Mouse (Mus musculus): ENCODE data around the gene C030005K15Rik.
"Not testable (repeated sequence)": the region's sequence is repeated elsewhere in the genome, so short reads cannot be mapped to it uniquely, and the experiment has no call there.

C030005K15Rik gene

DNA sequence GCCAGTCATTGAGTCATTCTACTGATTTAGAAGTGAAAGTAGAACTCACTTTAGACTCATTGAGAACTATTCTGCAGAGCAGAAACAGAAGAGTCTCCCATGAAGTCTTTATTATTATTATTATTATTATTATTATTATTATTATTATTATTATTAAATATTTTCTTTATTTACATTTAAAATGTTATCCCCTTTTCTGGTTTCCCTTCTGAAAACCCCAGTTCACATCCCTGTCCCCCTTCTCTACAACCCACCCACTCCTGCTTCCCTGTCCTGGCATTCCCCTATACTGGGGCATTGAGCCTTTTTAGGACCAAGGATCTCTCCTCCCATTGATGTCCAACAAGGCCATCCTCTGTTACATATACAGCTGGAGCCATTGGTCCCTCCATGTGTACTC is at the start of gene C030005K15Rik:
TSS of gene C030005K15Rik (minus strand) at position 101 of the 400 bp plus-strand sequence.
- not testable (repeated sequence) for DNase-seq (ENCODE audit: extremely low spot score)

DNA sequence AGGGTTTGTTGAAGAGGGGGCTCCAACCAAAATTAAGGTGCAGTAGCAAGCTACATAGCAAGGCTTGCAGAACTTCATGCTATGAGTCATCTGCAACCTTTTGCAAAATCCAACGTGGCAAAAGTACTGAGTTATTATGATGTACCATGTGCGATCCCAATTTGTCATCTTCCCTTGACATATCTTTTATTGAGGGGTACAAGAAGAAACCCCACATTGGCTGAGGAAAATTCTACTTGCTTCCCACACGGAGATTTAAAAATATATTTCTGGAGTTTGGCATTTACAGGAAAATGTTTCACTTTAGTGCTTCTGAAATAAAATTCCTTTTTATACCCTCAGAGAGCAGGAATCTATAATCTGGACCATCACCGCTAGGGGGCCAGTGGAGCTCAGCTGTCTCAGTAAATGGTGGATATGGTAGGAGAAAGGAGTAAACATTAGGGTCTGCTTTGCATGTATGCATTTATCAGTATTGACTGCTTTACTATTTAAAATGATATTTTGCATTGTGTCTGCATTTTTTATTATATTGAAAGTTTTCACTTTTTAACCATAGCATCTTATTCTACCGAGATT is 41.7 kb upstream of the C030005K15Rik start:
- DNase-seq (ENCODE audit: extremely low spot score), result no peak

DNA sequence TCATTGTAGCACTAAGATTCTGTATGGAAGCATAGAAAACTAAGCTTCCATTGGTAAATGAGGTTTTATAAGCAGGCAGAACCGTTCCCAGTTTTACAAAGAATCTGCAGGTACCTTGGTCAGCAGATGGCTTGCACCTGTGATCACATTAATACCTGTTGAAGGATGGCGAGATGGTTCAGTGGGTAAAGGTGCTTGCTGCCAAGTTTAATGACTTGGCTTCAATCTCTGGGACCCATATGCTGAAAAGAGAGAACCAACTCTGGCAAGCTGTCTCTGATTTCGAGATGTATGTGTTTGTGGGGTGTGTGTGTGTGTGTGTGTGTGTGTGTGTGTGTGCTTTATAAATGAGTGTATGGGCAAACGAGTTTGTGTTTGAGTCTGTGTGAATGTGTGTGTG is 27.3 kb upstream of the C030005K15Rik start:
- no peak for DNase-seq (ENCODE audit: extremely low spot score)

DNA sequence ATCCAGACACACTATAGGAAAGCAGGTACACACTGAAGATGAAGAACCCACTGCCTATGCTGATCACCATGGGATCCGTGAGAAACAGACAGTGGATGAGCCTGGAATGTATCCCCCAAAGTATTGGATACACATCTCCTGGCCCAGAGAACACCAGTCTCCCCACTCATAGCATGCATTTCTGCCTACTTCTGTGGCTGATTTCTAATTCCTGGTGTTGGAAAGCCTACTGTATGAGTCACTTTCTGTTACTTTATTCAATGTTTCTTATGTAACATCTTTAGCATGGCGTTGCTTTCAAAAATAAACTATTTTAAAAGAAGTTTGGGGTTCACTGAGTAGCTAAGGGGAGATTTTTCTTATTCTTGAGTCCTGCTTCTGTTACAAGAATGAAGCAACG is 20.7 kb upstream of the C030005K15Rik start:
- DNase-seq (ENCODE audit: extremely low spot score), result no peak

DNA sequence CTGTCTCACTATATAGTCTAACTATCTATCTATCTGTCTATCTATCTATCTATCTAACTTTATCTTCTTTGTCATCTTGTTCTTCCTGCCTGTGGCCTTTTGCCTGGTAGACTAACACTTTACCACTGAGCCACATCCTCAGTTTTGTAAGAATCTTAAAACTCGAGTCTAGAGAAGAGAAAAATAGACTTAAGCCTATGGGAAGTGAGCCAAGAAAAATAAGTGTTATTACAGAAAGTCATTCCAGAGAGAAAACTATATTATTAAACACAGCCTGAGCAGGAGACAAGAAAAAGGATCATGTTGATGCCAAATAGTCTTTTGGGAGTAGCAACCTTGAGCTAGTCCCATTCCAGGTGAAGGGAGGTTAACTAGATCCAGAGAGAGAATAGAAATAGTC is 626 bp downstream of the C030005K15Rik start:
- no peak for DNase-seq (ENCODE audit: extremely low spot score)

DNA sequence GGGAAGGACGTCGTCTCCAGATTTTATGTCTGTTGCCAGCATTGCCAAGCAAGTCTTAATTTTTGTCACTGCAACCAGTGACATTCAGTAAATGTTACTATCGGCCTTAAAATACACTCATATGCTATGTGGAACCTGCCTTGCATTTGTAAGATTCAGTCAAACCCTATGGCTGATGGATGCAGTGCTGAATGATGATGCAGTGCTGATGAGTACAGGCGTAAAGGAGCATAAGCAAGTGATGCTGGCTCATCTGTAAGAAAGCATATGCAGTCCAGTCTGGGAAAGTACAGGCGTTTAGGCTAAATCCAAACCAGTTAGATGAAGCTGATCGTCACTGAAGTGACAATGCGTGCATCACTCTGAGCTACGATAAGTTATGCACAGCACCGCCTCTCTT is 3.8 kb downstream of the C030005K15Rik start:
- no peak for DNase-seq (ENCODE audit: extremely low spot score)

DNA sequence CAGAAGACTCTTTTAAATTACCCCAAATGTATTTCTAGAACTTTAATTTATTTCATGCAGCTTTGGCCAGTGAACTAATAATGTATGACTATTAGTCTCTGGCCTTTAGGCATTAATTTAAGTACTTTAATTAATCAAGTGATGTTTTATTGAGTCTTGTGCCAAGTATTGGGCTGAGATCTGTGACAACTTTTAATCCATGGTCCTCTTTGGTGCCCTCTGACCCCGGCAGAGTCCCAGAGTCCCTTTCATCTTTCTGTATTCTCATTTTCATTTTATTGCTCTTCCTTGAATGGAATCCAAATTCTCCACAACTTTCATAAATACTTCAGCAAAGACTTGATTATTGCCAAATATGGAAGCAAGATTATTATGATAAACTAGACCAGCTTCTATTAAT is 5.9 kb downstream of the C030005K15Rik start:
- no peak for DNase-seq (ENCODE audit: extremely low spot score)

DNA sequence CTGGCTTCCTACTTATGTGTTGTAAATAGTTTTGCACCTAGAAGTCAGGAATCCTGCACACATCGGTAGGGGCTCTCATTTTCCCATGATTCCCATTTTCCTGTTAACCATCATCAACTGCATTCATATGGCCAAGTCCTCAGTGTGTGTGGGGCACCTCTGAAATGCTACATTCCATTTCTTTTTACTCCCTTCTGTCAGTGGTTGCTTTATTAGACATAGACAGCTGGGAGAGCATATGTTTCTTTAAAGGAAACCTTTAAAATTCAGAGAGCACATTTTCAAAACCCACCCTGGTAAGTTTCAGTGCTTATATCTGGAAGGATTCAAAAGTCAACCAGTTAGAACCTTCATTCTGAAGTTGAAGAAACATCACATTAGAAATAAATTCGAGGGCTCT is 8.5 kb downstream of the C030005K15Rik start:
- no peak for DNase-seq (ENCODE audit: extremely low spot score)

DNA sequence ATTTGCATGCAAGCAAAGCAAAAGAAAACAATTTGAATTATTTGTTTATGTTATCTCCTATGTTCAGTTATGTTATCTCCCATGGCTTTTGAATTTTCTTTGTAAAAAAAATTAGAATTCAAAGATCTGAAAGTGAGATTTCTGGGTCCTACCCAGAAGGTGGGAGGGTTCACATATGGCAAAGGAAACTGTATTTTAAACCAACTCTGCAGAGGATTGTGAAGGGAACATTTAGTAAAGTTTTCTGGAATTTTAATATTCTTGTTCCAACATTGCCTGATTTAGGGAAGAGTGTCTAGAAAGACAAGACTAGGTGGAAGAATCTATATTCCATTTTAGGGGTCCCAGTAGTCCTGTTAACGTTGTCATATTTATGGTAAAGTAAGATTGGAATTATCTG is 9.3 kb downstream of the C030005K15Rik start:
- no peak for DNase-seq (ENCODE audit: extremely low spot score)

DNA sequence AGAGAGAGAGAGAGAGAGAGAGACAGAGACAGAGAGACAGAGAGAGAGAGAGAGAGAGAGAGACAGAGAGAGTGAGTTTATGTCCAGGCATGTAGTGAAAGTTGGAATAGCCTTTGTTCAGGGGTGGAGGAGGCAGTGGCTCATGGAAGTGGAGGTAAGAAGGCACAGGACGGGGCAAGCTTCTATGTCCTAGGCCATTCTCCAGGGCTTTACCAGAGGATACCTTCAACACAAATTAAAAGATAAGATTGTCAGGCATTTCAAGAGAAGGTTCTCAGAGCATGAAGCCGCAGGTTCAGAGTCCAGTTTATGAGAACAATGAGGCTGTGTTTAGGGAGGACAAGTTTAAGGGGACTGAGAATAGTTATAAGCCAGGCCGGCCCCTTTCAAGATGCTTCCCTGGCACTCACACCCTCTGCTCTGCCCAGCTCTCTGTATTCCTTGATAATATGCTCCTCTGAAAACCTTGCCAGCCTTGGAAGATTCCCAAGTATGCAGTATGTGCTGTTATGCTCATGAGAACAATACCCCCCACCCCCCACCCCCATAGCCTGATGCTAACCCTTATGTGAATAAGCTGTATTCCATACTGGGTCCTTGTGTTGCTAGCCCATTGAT is 11.2 kb downstream of the C030005K15Rik start:
- DNase-seq (ENCODE audit: extremely low spot score), result no peak

DNA sequence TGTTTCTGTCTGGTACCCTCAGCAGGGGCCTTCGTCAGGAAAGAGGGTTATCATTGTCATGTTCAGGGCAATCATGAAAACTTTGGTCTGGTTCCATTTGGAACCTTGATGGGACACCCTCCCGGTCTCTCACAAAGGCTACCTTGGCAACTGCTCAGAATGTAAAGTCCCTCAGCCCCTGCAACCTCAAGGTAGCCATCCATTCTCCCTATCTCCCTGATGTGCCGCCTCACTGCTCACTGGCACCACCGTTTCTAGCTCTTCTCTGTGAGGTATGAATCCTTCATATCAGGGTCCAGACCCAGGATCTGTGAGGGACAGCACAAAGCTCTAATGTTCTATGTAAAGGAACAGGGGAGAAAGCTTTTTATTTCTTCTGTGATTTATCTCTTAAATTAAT is 12.0 kb downstream of the C030005K15Rik start:
- DNase-seq (ENCODE audit: extremely low spot score), result no peak

DNA sequence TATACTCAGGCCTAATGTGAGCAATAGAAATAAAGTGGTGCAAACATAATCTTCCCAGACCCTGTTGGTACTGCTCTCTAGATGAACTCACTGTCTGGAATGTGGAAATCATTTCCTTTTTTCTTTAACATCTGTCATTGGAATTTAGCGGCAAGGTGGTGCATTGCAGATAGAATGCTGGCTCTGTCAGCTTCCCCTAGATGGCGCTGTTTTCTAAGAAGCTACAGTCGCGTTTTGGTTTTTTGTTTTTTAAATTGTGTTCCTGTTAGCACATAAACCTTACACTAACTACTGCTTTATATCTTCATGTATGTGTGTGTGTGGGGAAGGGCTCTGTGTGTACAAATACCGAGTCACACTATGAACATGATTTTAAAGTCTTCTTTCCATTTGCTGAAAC is 13.9 kb downstream of the C030005K15Rik start:
- peak; percentile 41 for DNase-seq (ENCODE audit: extremely low spot score)

DNA sequence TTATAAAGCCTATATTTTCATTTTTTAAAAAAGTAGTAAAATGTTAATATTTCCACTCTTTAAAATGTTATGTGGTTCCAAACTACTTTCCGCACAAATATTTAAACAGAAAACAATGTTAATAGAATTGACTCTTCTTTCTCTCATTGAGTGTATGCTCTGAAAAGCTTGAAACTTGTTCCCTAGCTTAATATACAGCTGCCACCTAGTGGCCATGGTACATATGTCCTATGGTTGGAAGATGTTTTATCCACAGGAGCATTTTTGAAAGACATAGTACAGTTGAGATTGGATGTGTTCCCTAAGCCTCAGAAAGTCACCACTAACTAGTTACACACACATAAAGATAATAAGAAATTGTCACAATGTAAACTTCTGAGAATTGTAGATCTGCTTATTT is 22.0 kb downstream of the C030005K15Rik start:
- peak; percentile 34 for DNase-seq (ENCODE audit: extremely low spot score)

DNA sequence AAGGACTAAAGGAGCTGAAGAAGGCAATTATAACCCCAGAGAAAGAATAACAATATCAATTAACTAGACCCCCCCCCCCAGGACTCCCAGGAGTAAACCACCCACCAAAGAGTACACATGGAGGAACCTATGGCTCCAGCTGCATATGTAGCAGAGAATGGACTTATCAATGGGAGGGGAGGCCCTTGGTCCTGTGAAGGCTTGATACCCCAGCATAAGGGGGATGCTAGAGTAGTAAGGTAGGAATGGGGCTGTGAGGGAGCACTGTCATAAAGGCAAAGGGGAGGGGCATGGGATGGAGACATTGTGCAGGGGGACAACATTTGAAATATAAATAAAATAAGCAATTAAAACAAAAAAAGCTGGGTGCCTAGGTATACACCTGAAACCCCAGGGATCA is 24.2 kb downstream of the C030005K15Rik start:
- no peak for DNase-seq (ENCODE audit: extremely low spot score)

DNA sequence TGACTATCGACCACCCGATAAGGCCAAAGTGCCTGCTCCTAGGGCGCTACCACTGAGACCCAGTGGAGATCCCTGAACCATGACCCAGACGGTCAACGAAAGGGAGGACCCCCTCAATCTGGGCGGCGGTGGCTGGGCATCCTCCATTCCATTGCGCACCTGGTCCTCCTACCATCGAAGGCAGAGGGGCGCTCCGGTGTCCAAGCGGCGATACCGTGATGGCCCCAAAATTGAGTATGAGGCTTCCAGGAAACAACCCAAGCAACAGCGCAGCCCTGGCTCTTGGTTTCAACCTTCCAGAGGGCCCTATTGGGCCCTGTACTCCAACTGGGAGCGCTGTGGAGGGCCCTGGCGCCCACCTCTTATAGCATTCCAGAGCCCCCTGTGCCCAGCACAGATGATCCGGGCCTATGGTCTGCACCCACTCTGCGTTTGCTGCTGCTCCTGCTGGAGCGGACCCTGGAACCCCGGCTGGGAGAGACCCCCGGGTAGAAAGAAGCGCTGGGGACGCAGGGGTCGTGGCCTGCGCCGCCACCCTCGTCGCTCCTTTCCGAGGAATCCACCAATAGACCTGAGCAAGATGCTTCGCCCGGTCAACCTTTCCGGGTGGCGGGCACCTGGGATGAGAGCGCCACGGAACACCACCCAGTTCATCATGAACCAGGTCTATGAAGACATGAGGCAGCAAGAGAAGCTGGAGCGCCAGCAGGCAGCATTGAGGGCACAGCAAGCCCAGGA is 33.0 kb downstream of the C030005K15Rik start:
- DNase-seq (ENCODE audit: extremely low spot score), result no peak

DNA sequence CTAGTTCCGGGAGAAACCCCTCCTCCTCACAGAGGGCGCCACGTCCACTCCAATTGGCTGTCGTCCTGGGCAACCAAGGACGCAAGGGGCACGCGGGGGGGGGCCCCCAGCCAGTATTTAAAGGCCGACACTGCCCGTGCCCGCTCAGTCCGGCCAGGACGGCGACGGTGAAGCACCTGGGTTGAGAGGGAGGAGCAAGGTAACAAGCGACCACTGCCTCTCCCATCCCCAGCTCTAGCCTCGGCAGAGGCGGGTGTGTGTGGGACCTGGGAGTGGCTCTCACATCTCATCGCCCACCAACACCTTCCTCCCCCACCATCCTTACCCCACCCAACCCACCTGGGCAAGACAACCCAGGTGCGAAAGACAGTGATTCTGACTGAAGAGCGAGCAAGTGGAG is 33.6 kb downstream of the C030005K15Rik start, which contains the start of gene Ccer1:
TSS of gene Ccer1 (plus strand) at position 147 of the 400 bp plus-strand sequence.
- DNase-seq (ENCODE audit: extremely low spot score), result no peak

DNA sequence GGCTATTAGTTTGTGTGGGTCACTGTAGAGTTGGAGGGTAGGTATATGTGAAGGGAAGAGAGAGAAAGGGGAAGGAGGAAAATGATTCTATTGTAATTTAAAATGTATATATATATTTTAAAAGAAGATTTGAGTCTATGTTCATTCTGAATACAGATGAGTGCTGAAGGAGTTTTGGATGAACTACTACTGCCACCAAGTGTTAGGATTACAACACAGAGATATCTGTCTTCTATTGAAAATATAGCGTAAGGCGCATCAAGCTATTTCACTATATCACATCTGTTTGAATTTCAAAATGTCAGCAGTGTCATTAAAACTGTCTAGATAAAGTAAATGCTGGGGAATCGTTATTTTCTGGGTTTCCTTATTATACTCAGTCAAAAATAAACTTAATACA is 37.1 kb downstream of the C030005K15Rik start:
- no peak for DNase-seq (ENCODE audit: extremely low spot score)

DNA sequence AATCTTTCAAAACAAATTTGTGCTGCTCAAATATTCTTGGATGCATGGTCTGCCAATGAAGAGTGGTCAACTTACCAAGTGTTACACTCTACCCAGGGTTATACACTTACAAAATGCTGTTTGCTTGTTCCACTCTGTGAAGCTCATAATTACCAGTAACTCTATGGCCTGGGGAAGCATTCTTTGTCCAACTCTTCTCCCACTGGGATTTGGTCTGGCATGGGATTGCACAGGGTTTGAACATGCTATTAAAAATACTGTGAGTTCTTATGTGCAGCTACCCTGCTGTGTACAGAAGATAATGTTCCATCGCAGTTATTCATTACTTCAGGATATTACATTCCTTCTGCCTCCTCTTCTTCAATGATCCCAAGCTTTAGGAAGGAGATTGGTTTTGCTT is 39.4 kb downstream of the C030005K15Rik start:
- DNase-seq (ENCODE audit: extremely low spot score), result no peak

DNA sequence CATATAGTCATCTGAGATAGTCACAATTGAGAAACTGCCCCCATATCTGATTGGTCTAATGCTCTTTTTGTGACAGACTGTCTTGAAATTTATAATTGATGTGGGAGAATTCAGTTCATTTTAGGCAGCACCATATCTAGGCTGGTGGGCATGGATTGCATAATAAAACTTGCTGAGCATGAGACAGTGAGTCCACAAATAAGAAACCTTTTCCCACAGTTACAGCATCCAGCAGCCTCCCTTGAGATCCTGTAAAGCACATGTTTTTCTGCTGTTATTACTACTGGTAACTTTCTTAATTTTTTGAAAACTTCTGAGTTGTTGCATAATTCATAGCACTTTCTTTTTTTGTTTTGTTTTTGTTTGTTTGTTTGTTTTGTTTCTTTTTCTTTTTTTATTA is 43.6 kb downstream of the C030005K15Rik start:
- DNase-seq (ENCODE audit: extremely low spot score), result no peak
